Mouse (Mus musculus) liver, adult 2 months (tissue): ENCODE data around the gene Gm10354. TPM values are rescaled to one million over a fixed set of nuclear protein-coding genes. Genes with fewer than 3 reads are reported as not detected.
"Not testable (repeated sequence)": the region's sequence is repeated elsewhere in the genome, so short reads cannot be mapped to it uniquely, and the experiment has no call there.

Experiments used
- DNase-seq: peaks from one replicate; pipeline ENCODE4 v3.0.0-alpha.2; 2011; ENCODE audit warnings: low read depth, low spot score; ENCODE audit errors: extremely low read depth
- H3K27ac ChIP-seq: fragments of 200-500 bp; replicated peaks from 2 replicates; pipeline ENCODE4 v1.5.1; 2012; ENCODE audit warnings: low read depth, mild to moderate bottlenecking, control low read depth, inconsistent platforms, low read length; ENCODE audit not compliant: insufficient read depth
- H3K27me3 ChIP-seq: fragments of 200-500 bp; 2 replicates; pipeline ENCODE4 v1.6.1; 2012; ENCODE audit warnings: mild to moderate bottlenecking, moderate library complexity, low read length, inconsistent platforms; ENCODE audit not compliant: control insufficient read depth, insufficient read depth
- H3K36me3 ChIP-seq: fragments of 200-500 bp; 2 replicates; pipeline ENCODE4 v1.6.1; 2012; ENCODE audit warnings: low read length, inconsistent platforms; ENCODE audit not compliant: control insufficient read depth, insufficient read depth
- H3K4me1 ChIP-seq: fragments of 200-500 bp; 2 replicates; pipeline ENCODE4 v1.6.1; 2011; ENCODE audit warnings: low read length; ENCODE audit not compliant: control insufficient read depth, insufficient read depth
- H3K4me3 ChIP-seq: fragments of 200-500 bp; 2 replicates; pipeline ENCODE4 v1.5.1; 2011; ENCODE audit warnings: low read depth, mild to moderate bottlenecking, control low read depth, low read length, moderate library complexity; ENCODE audit not compliant: insufficient read depth
- H3K79me2 ChIP-seq: fragments of 200-500 bp; 2 replicates; pipeline ENCODE4 v1.6.1; 2012; ENCODE audit warnings: inconsistent platforms, mild to moderate bottlenecking, low read length, moderate library complexity; ENCODE audit not compliant: control insufficient read depth, insufficient read depth
- H3K9ac ChIP-seq: fragments of 200-500 bp; 2 replicates; pipeline ENCODE4 v1.6.1; 2012; ENCODE audit warnings: low read depth, mild to moderate bottlenecking, control low read depth, inconsistent platforms, low read length
- WGBS: fragments of 180-500 bp; shearing (Covaris S2); methylation state at CpG from one replicate; pipeline ENCODE4 v1.1.7; 2018; 5-methylcytosine and 5-hydroxymethylcytosine counted together
- polyA plus RNA-seq: library from polyadenylated mRNA; depleted of rRNA; stranded (reverse); fragments of >200 nt; gene quantifications from 2 replicates; pipeline ENCODE4 v1.2.3, GENCODE M21; 2012; rRNA removed
- total RNA-seq: library from RNA; depleted of rRNA; stranded (reverse); fragments of >200 nt; gene quantifications from 2 replicates; pipeline ENCODE4 v1.2.3, GENCODE M21; 2014; rRNA removed

Gene Gm10354
- total and polyA plus RNA-seq, 2 experiments: not detected

- H3K4me3 ChIP-seq, H3K36me3 ChIP-seq, DNase-seq, H3K9ac ChIP-seq, H3K27me3 ChIP-seq, H3K79me2 ChIP-seq, H3K4me1 ChIP-seq, H3K27ac ChIP-seq: not testable (repeated sequence)
- 27% methylated on average over 1 of the region's 1 CpGs for WGBS
Observed at GRCm38 (mm10) chr5:14938329-14938728, 40.4 kb downstream of the Gm10354 start, which contains the start of gene Speer4e. Speer4e (minus strand) TSS chr5:14938429.

- not testable (repeated sequence) for H3K79me2 ChIP-seq, H3K27me3 ChIP-seq, H3K9ac ChIP-seq, H3K4me1 ChIP-seq, H3K27ac ChIP-seq, H3K36me3 ChIP-seq, DNase-seq, H3K4me3 ChIP-seq
- 59% methylated on average over 5 of the region's 6 CpGs for WGBS
Observed at GRCm38 (mm10) chr5:14933721-14934120, 45.0 kb downstream of the Gm10354 start.

GRCm38 (mm10) chr5:14927047-14927446 is 51.7 kb downstream of the Gm10354 start:
- H3K4me1 ChIP-seq, H3K79me2 ChIP-seq, H3K9ac ChIP-seq, H3K36me3 ChIP-seq, H3K27me3 ChIP-seq, H3K4me3 ChIP-seq, H3K27ac ChIP-seq: not testable (repeated sequence)
- 26% methylated on average over 4 of the region's 4 CpGs for WGBS
- peak; percentile 4 for DNase-seq

Other genes with a start within 250 kb of the Gm10354 start
- gene Gm9758, start 64.0 kb downstream of the Gm10354 start, total RNA-seq: not detected in 2 replicates
- gene Gm9758, start 64.0 kb downstream of the Gm10354 start, polyA plus RNA-seq: not detected in 2 replicates
- gene Speer4e, start 40.5 kb downstream of the Gm10354 start, total RNA-seq: not detected in 2 replicates
- not detected in 2 replicates for gene Speer4e, start 40.5 kb downstream of the Gm10354 start, polyA plus RNA-seq
- not detected in 2 replicates for gene Gm17019, start 54.1 kb upstream of the Gm10354 start, total RNA-seq
- not detected in 2 replicates for gene Gm17019, start 54.1 kb upstream of the Gm10354 start, polyA plus RNA-seq